ENCODE assay signal across 9 mouse cellular contexts in genomic region chr6:52233546-52234427, GRCm38 (mm10). TPM values are rescaled to one million over a fixed set of nuclear protein-coding genes. Genes with fewer than 3 reads are reported as not detected.
DNase-seq lines count a peak whose midpoint lies in the region; ATAC-seq and TF ChIP-seq lines count a peak whose summit lies in the region.
"Had no signal": no experiment of that assay in that cellular context is flagged by ENCODE, and none has a peak within 500 bp of the region (broad histone marks: within the 10 kb centered on the region; RNA-seq: fewer than 3 reads in every experiment).

No protein-coding gene starts in this region.

- WGBS in heart, embryonic 15.5 days = 2% methylated on average over 70 of the region's 70 CpGs
- WGBS in heart, embryonic 12.5 days = 2% methylated on average over 70 of the region's 70 CpGs
- WGBS in kidney, adult 2 months = 2% methylated on average over 70 of the region's 70 CpGs
- under 1% methylated on average over 70 of the region's 70 CpGs for WGBS in neural tube, embryonic 12.5 days
- 2% methylated on average over 64 of the region's 70 CpGs for WGBS in midbrain, embryonic 16.5 days
- under 1% methylated on average over 59 of the region's 70 CpGs for WGBS in hindbrain, embryonic 13.5 days

- ATAC-seq in heart, embryonic 15.5 days (replicated peaks; ENCODE audit: insufficient number of reproducible peaks, insufficient read depth, low FRiP score, low read depth) = 0 out of 2 replicates have a peak, but pooled peaks have one; percentile 33
- ATAC-seq in heart, embryonic 12.5 days (ENCODE audit: insufficient number of reproducible peaks, low FRiP score) = no peak
- no peak for ATAC-seq in neural tube, embryonic 12.5 days (ENCODE audit: low FRiP score, low read depth)
- ATAC-seq in midbrain, embryonic 16.5 days = no peak
- ATAC-seq in hindbrain, embryonic 13.5 days (ENCODE audit: low FRiP score) = no peak

- peaks cover 98% of the 10 kb centered on the region for H3K27me3 ChIP-seq in heart, embryonic 15.5 days
- peaks cover 90% of the 10 kb centered on the region for H3K27me3 ChIP-seq in heart, embryonic 12.5 days (replicated peaks)
- H3K27me3 ChIP-seq in kidney, adult 2 months (replicated peaks; ENCODE audit: control insufficient read depth, insufficient read depth, low read length) = no peaks in the 10 kb centered on the region
- H3K27me3 ChIP-seq in neural tube, embryonic 12.5 days (replicated peaks) = peaks cover 55% of the 10 kb centered on the region
- H3K27me3 ChIP-seq in midbrain, embryonic 16.5 days (ENCODE audit: control insufficient read depth, insufficient read depth, low read depth, low read length) = peaks cover 80% of the 10 kb centered on the region
- peaks cover 96% of the 10 kb centered on the region for H3K27me3 ChIP-seq in hindbrain, embryonic 13.5 days
- H3K27me3 ChIP-seq: CH12.LX had no signal

- no peak for TF ChIP-seq CTCF in bone marrow macrophage, adult 2 months (IDR thresholded peaks at IDR 0.05; ENCODE audit: low read depth, low read length)
- TF ChIP-seq CTCF in kidney, adult 2 months (conservative IDR thresholded peaks at IDR 0.05; ENCODE audit: insufficient read depth, insufficient read length, low read depth, low read length) = no peak

- H3K4me2 ChIP-seq in heart, embryonic 15.5 days = peak overlapping the region; percentile 29; the same call in 1 of the 2 replicates
- H3K4me2 ChIP-seq in heart, embryonic 12.5 days = no peak overlapping the region; the same call in 1 of the 2 replicates
- peak overlapping the region; percentile 74 for H3K4me2 ChIP-seq in neural tube, embryonic 12.5 days (replicated peaks)
- no peak overlapping the region for H3K4me2 ChIP-seq in midbrain, embryonic 16.5 days (ENCODE audit: low read length)
- H3K4me2 ChIP-seq in hindbrain, embryonic 13.5 days = no peak overlapping the region

- H3K27ac ChIP-seq in heart, embryonic 15.5 days = no peak overlapping the region
- no peak overlapping the region for H3K27ac ChIP-seq in heart, embryonic 12.5 days (ENCODE audit: poor library complexity, severe bottlenecking)
- no peak overlapping the region for H3K27ac ChIP-seq in bone marrow macrophage, adult 2 months (ENCODE audit: insufficient read depth, low read depth, low read length)
- peak overlapping the region; percentile 90 for H3K27ac ChIP-seq in kidney, adult 2 months (ENCODE audit: insufficient read depth, low read depth, low read length)
- peak overlapping the region; percentile 89 for H3K27ac ChIP-seq in neural tube, embryonic 12.5 days
- no peak overlapping the region for H3K27ac ChIP-seq in midbrain, embryonic 16.5 days (ENCODE audit: low read length)
- H3K27ac ChIP-seq in hindbrain, embryonic 13.5 days = no peak overlapping the region

- no peak overlapping the region for H3K9ac ChIP-seq in heart, embryonic 15.5 days
- H3K9ac ChIP-seq in heart, embryonic 12.5 days = no peak overlapping the region
- peak overlapping the region; percentile 98 for H3K9ac ChIP-seq in neural tube, embryonic 12.5 days
- no peak overlapping the region for H3K9ac ChIP-seq in midbrain, embryonic 16.5 days (ENCODE audit: low read depth, low read length)
- no peak overlapping the region for H3K9ac ChIP-seq in hindbrain, embryonic 13.5 days

- DNase-seq in kidney, adult 2 months = peak; percentile 94
- DNase-seq in right cerebral cortex, postnatal 14 days = no peak

- peaks cover 14% of the 10 kb centered on the region for H3K4me1 ChIP-seq in heart, embryonic 15.5 days (replicated peaks)
- H3K4me1 ChIP-seq in heart, embryonic 12.5 days (replicated peaks) = peaks cover 3% of the 10 kb centered on the region; the same call in 1 of the 2 replicates
- no peaks in the 10 kb centered on the region for H3K4me1 ChIP-seq in bone marrow macrophage, adult 2 months (ENCODE audit: control insufficient read depth, insufficient read depth, low read length)
- H3K4me1 ChIP-seq in kidney, adult 2 months (ENCODE audit: control insufficient read depth, insufficient read depth, low read length) = peaks cover 23% of the 10 kb centered on the region
- peaks cover 10% of the 10 kb centered on the region; the same call in 1 of the 2 replicates for H3K4me1 ChIP-seq in neural tube, embryonic 12.5 days
- H3K4me1 ChIP-seq in midbrain, embryonic 16.5 days (ENCODE audit: control insufficient read depth, insufficient read depth, low read length) = no peaks in the 10 kb centered on the region
- H3K4me1 ChIP-seq in hindbrain, embryonic 13.5 days (replicated peaks) = no peaks in the 10 kb centered on the region

- no peaks in the 10 kb centered on the region for H3K36me3 ChIP-seq in heart, embryonic 15.5 days
- no peaks in the 10 kb centered on the region for H3K36me3 ChIP-seq in heart, embryonic 12.5 days
- no peaks in the 10 kb centered on the region for H3K36me3 ChIP-seq in kidney, adult 2 months (ENCODE audit: control insufficient read depth, insufficient read depth, low read length)
- no peaks in the 10 kb centered on the region for H3K36me3 ChIP-seq in neural tube, embryonic 12.5 days
- H3K36me3 ChIP-seq in midbrain, embryonic 16.5 days (ENCODE audit: control insufficient read depth, insufficient read depth, low read length) = no peaks in the 10 kb centered on the region
- no peaks in the 10 kb centered on the region for H3K36me3 ChIP-seq in hindbrain, embryonic 13.5 days

- H3K9me3 ChIP-seq in heart, embryonic 15.5 days (replicated peaks) = no peaks in the 10 kb centered on the region
- no peaks in the 10 kb centered on the region for H3K9me3 ChIP-seq in heart, embryonic 12.5 days (replicated peaks)
- H3K9me3 ChIP-seq in neural tube, embryonic 12.5 days = no peaks in the 10 kb centered on the region
- H3K9me3 ChIP-seq in midbrain, embryonic 16.5 days (replicated peaks; ENCODE audit: control insufficient read depth, low read length, poor library complexity, severe bottlenecking) = no peaks in the 10 kb centered on the region
- H3K9me3 ChIP-seq in hindbrain, embryonic 13.5 days = no peaks in the 10 kb centered on the region

- no peak for TF ChIP-seq POLR2A in bone marrow macrophage, adult 2 months (IDR thresholded peaks at IDR 0.05; ENCODE audit: borderline replicate concordance, low read depth, low read length)
- peak; percentile 49 for TF ChIP-seq POLR2A in kidney, adult 2 months (IDR thresholded peaks at IDR 0.05; ENCODE audit: low read depth, low read length)

- peak overlapping the region; percentile 21 for H3K4me3 ChIP-seq in heart, embryonic 15.5 days
- no peak overlapping the region for H3K4me3 ChIP-seq in heart, embryonic 12.5 days
- H3K4me3 ChIP-seq in bone marrow macrophage, adult 2 months (ENCODE audit: insufficient read depth, low read length) = peak overlapping the region; percentile 11; the same call in 1 of the 2 replicates
- H3K4me3 ChIP-seq in kidney, adult 2 months (ENCODE audit: insufficient read depth, low read depth, low read length) = peak overlapping the region; percentile 71
- peak overlapping the region; percentile 78 for H3K4me3 ChIP-seq in neural tube, embryonic 12.5 days
- H3K4me3 ChIP-seq in midbrain, embryonic 16.5 days (ENCODE audit: low read depth, low read length) = no peak overlapping the region
- no peak overlapping the region for H3K4me3 ChIP-seq in hindbrain, embryonic 13.5 days

RNA-seq across cellular contexts. Expression of gene Hoxa9, which starts 2.9 kb away (rescaled TPM):
- 0.13 and 0.24 TPM in 2 replicates for polyA plus RNA-seq in heart, embryonic 15.5 days (2015; fragmentation: Nextera tagmentation; extraction: Ambion mirVana)
- polyA plus RNA-seq in heart, embryonic 12.5 days (2016; fragmentation: Nextera tagmentation; extraction: Ambion mirVana) = 0.48 and 0.54 TPM in 2 replicates
- polyA plus RNA-seq in bone marrow macrophage, adult 2 months (2012; ENCODE audit: insufficient read depth, insufficient read length, missing spikeins) = not detected in 2 replicates
- 36.0 and 63.1 TPM in 2 replicates for polyA plus RNA-seq in kidney, adult 2 months (2012; rRNA removed)
- polyA plus RNA-seq in neural tube, embryonic 12.5 days (2016; fragmentation: Nextera tagmentation; extraction: Ambion mirVana) = 124 and 131 TPM in 2 replicates
- polyA plus RNA-seq in midbrain, embryonic 16.5 days (2015; fragmentation: Nextera tagmentation; extraction: Ambion mirVana) = not detected in 2 replicates
- polyA plus RNA-seq in hindbrain, embryonic 13.5 days (2015; fragmentation: Nextera tagmentation; extraction: Ambion mirVana) = 0.72 and 1.3 TPM in 2 replicates

RNA-seq across cellular contexts. Expression of gene Hoxa10, which starts 6.9 kb away (rescaled TPM):
- polyA plus RNA-seq in heart, embryonic 15.5 days (2015; fragmentation: Nextera tagmentation; extraction: Ambion mirVana) = 0.19 and 0.55 TPM in 2 replicates
- polyA plus RNA-seq in heart, embryonic 12.5 days (2016; fragmentation: Nextera tagmentation; extraction: Ambion mirVana) = 0.31 and 0.60 TPM in 2 replicates
- polyA plus RNA-seq in bone marrow macrophage, adult 2 months (2012; ENCODE audit: insufficient read depth, insufficient read length, missing spikeins) = 0.54 TPM in 1 of 2 replicates, not detected in the other
- polyA plus RNA-seq in kidney, adult 2 months (2012; rRNA removed) = 34.0 and 34.4 TPM in 2 replicates
- 108 and 119 TPM in 2 replicates for polyA plus RNA-seq in neural tube, embryonic 12.5 days (2016; fragmentation: Nextera tagmentation; extraction: Ambion mirVana)
- polyA plus RNA-seq in midbrain, embryonic 16.5 days (2015; fragmentation: Nextera tagmentation; extraction: Ambion mirVana) = not detected in 2 replicates
- 0.22 TPM in 1 of 2 replicates, not detected in the other for polyA plus RNA-seq in hindbrain, embryonic 13.5 days (2015; fragmentation: Nextera tagmentation; extraction: Ambion mirVana)

RNA-seq across cellular contexts. Expression of gene Hoxa11, which starts 11.8 kb away (rescaled TPM):
- polyA plus RNA-seq in heart, embryonic 15.5 days (2015; fragmentation: Nextera tagmentation; extraction: Ambion mirVana) = 0.06 TPM in 1 of 2 replicates, not detected in the other
- 0.09 TPM in 1 of 2 replicates, not detected in the other for polyA plus RNA-seq in heart, embryonic 12.5 days (2016; fragmentation: Nextera tagmentation; extraction: Ambion mirVana)
- polyA plus RNA-seq in bone marrow macrophage, adult 2 months (2012; ENCODE audit: insufficient read depth, insufficient read length, missing spikeins) = 0.25 TPM in 1 of 2 replicates, not detected in the other
- 3.7 TPM in 2 replicates for polyA plus RNA-seq in kidney, adult 2 months (2012; rRNA removed)
- polyA plus RNA-seq in neural tube, embryonic 12.5 days (2016; fragmentation: Nextera tagmentation; extraction: Ambion mirVana) = 10.8 and 13.4 TPM in 2 replicates
- not detected in 2 replicates for polyA plus RNA-seq in midbrain, embryonic 16.5 days (2015; fragmentation: Nextera tagmentation; extraction: Ambion mirVana)
- polyA plus RNA-seq in hindbrain, embryonic 13.5 days (2015; fragmentation: Nextera tagmentation; extraction: Ambion mirVana) = not detected in 2 replicates

RNA-seq across cellular contexts. Expression of gene Hoxa7, which starts 12.1 kb away (rescaled TPM):
- polyA plus RNA-seq in heart, embryonic 15.5 days (2015; fragmentation: Nextera tagmentation; extraction: Ambion mirVana) = 0.54 and 1.4 TPM in 2 replicates
- 0.44 TPM in 1 of 2 replicates, not detected in the other for polyA plus RNA-seq in heart, embryonic 12.5 days (2016; fragmentation: Nextera tagmentation; extraction: Ambion mirVana)
- polyA plus RNA-seq in bone marrow macrophage, adult 2 months (2012; ENCODE audit: insufficient read depth, insufficient read length, missing spikeins) = not detected in 2 replicates
- polyA plus RNA-seq in kidney, adult 2 months (2012; rRNA removed) = 44.1 and 45.9 TPM in 2 replicates
- polyA plus RNA-seq in neural tube, embryonic 12.5 days (2016; fragmentation: Nextera tagmentation; extraction: Ambion mirVana) = 81.2 and 102 TPM in 2 replicates
- not detected in 2 replicates for polyA plus RNA-seq in midbrain, embryonic 16.5 days (2015; fragmentation: Nextera tagmentation; extraction: Ambion mirVana)
- polyA plus RNA-seq in hindbrain, embryonic 13.5 days (2015; fragmentation: Nextera tagmentation; extraction: Ambion mirVana) = 7.4 and 14.9 TPM in 2 replicates

RNA-seq across cellular contexts. Expression of gene Gm28308, which starts 20.6 kb away (rescaled TPM):
- polyA plus RNA-seq in heart, embryonic 15.5 days (2015; fragmentation: Nextera tagmentation; extraction: Ambion mirVana) = not detected in 2 replicates
- not detected in 2 replicates for polyA plus RNA-seq in heart, embryonic 12.5 days (2016; fragmentation: Nextera tagmentation; extraction: Ambion mirVana)
- polyA plus RNA-seq in bone marrow macrophage, adult 2 months (2012; ENCODE audit: insufficient read depth, insufficient read length, missing spikeins) = not detected in 2 replicates
- polyA plus RNA-seq in kidney, adult 2 months (2012; rRNA removed) = 0.78 and 2.9 TPM in 2 replicates
- polyA plus RNA-seq in neural tube, embryonic 12.5 days (2016; fragmentation: Nextera tagmentation; extraction: Ambion mirVana) = not detected in 2 replicates
- not detected in 2 replicates for polyA plus RNA-seq in midbrain, embryonic 16.5 days (2015; fragmentation: Nextera tagmentation; extraction: Ambion mirVana)
- polyA plus RNA-seq in hindbrain, embryonic 13.5 days (2015; fragmentation: Nextera tagmentation; extraction: Ambion mirVana) = not detected in 2 replicates

Comparison
In these comparisons a context has a peak if more than half of its experiments do, and no peak if none do; other contexts are left out.
1. H3K4me2 ChIP-seq: peak in heart, embryonic 15.5 days (single experiment) and neural tube, embryonic 12.5 days (single experiment); none in heart, embryonic 12.5 days (single experiment), midbrain, embryonic 16.5 days (single experiment) and hindbrain, embryonic 13.5 days (single experiment).
2. H3K4me3 ChIP-seq: peak in heart, embryonic 15.5 days (single experiment), bone marrow macrophage, adult 2 months (single experiment), kidney, adult 2 months (single experiment) and neural tube, embryonic 12.5 days (single experiment); none in heart, embryonic 12.5 days (single experiment), midbrain, embryonic 16.5 days (single experiment) and hindbrain, embryonic 13.5 days (single experiment).
3. H3K27ac ChIP-seq: peak in kidney, adult 2 months (single experiment) and neural tube, embryonic 12.5 days (single experiment); none in heart, embryonic 15.5 days (single experiment), heart, embryonic 12.5 days (single experiment), bone marrow macrophage, adult 2 months (single experiment), midbrain, embryonic 16.5 days (single experiment) and hindbrain, embryonic 13.5 days (single experiment).
4. RNA of gene Hoxa9, which starts 2.9 kb away (polyA plus RNA-seq): 124 to 131 TPM in neural tube, embryonic 12.5 days and 36.0 to 63.1 TPM in kidney, adult 2 months; 0.72 to 1.3 TPM in hindbrain, embryonic 13.5 days, 0.48 to 0.54 TPM in heart, embryonic 12.5 days, 0.13 to 0.24 TPM in heart, embryonic 15.5 days, not detected in bone marrow macrophage, adult 2 months and not detected in midbrain, embryonic 16.5 days; every median in the first group is over 10 times any median in the second.
5. RNA of gene Hoxa10, which starts 6.9 kb away (polyA plus RNA-seq): 108 to 119 TPM in neural tube, embryonic 12.5 days and 34.0 to 34.4 TPM in kidney, adult 2 months; 0.54 TPM in bone marrow macrophage, adult 2 months, 0.31 to 0.60 TPM in heart, embryonic 12.5 days, 0.22 TPM in hindbrain, embryonic 13.5 days, 0.19 to 0.55 TPM in heart, embryonic 15.5 days and not detected in midbrain, embryonic 16.5 days; every median in the first group is over 10 times any median in the second.